Mouse (Mus musculus): ENCODE data around the gene Kif11. TPM values are rescaled to one million over a fixed set of nuclear protein-coding genes. Genes with fewer than 3 reads are reported as not detected.

The Kif11 gene
- polyA plus RNA-seq, 1 experiment from 2014 or later, result 77.0 TPM

DNA sequence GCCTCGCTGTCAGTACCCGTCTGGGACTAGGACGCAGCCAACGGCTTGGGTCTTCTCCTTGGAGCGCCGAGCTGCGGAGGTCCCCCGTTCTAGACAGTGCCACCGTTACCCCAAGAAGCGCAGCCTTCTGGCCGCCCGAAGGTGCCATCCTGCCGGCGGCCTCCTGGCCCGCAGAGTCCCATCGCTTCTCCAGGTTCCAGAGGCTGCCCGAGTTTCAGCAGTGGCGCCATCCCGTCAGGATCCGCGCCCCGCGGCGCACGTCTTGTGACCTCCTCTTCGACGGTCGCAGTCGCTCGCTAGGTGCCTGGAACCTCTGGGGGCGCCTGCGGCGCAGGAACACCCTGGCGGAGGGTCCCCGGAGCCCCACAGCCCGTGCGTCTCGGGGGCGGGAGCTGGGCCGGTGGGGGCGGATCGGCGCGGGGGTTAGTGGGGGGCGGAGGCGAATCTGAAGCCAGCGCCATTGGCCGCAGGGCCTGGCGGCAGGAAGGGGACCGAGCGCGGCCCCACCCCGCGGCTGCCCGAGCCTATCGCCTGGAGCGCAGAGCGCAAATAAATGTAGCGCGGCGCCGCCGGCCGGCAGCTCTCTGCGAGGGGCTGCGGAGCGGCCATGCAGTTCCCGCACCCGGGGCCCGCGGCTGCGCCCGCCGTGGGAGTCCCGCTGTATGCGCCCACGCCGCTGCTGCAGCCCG is 58.2 kb downstream of the Kif11 start, which contains the start of gene Hhex:
TSS of gene Hhex (plus strand) at position 548 of the 689 bp plus-strand sequence.
- H3K4me1 ChIP-seq (replicated peaks; ENCODE audit: control insufficient read depth, insufficient read depth, low read length), result peaks cover 13% of the 10 kb centered on the region
- H3K36me3 ChIP-seq (ENCODE audit: control insufficient read depth, insufficient read depth, low read length), result no peaks in the 10 kb centered on the region
- peak within 1 kb of the TSS; percentile 90 for H3K4me2 ChIP-seq
- peak; percentile 82 for DNase-seq (ENCODE audit: low spot score)
- H3K27me3 ChIP-seq (replicated peaks; ENCODE audit: control insufficient read depth, insufficient read depth, low read length), result peaks cover 62% of the 10 kb centered on the region
- peak within 1 kb of the TSS; percentile 78 for H3K4me3 ChIP-seq (ENCODE audit: low read depth, low read length)
- no peaks in the 10 kb centered on the region for H3K9me3 ChIP-seq (ENCODE audit: control insufficient read depth, low read length)
- peak within 1 kb of the TSS; percentile 79 for H3K9ac ChIP-seq (ENCODE audit: low read depth, low read length)
- peak within 1 kb of the TSS; percentile 83 for H3K27ac ChIP-seq (ENCODE audit: low read depth, low read length)
- WGBS, result under 1% methylated on average over 63 of the region's 79 CpGs
- ATAC-seq (replicated peaks; ENCODE audit: low FRiP score), result peak; percentile 78

DNA sequence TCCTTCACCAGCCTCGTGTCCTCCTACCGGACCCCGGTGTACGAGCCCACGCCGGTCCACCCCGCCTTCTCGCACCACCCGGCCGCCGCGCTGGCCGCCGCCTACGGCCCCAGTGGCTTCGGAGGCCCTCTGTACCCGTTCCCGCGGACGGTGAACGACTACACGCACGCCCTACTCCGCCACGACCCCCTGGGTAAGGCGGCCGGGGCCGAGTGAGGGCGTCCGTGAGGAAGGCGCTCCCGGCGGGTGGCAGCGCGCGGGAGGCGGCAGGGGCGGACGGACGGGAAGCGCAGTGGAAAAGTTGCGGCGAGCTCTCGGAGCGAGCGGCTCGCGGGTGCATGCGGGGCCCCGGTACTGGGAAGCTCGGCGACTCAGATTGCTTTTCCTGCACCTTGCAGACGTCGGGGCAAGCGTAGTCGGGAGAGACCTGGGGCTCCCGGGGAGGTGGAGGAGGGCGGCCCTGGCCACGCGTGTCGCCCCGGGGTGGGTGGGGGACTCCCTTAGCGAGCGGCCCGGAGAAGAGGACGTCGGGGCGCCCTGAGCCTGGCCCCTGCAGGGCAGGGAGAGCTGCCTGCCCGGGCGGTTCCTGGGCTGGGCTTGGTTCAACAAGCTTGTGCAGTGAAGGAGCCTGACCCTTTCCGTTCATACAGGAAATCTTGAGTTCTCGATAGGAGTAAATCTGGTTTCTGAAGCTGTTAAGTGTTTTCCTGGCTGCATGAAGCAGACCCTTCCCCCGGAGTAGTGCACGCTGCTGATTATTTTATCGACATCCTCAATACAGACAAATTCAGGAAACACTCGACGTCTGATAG is 59.0 kb downstream of the Kif11 start:
- DNase-seq (ENCODE audit: low spot score), result peak; percentile 79
- Histone ChIP-seq H3K27ac (ENCODE audit: low read depth, low read length) (peak overlapping the region; percentile 83), H3K4me3 (ENCODE audit: low read depth, low read length) (peak overlapping the region; percentile 78), H3K27me3 (replicated peaks; ENCODE audit: control insufficient read depth, insufficient read depth, low read length) (peaks cover 64% of the 10 kb centered on the region), H3K9me3 (ENCODE audit: control insufficient read depth, low read length) (no peaks in the 10 kb centered on the region), H3K4me2 (peak overlapping the region; percentile 90), H3K36me3 (ENCODE audit: control insufficient read depth, insufficient read depth, low read length) (no peaks in the 10 kb centered on the region), H3K4me1 (replicated peaks; ENCODE audit: control insufficient read depth, insufficient read depth, low read length) (peaks cover 13% of the 10 kb centered on the region), H3K9ac (ENCODE audit: low read depth, low read length) (peak overlapping the region; percentile 79)
- WGBS, result under 1% methylated on average over 77 of the region's 77 CpGs
- ATAC-seq (replicated peaks; ENCODE audit: low FRiP score), result peak; percentile 71

DNA sequence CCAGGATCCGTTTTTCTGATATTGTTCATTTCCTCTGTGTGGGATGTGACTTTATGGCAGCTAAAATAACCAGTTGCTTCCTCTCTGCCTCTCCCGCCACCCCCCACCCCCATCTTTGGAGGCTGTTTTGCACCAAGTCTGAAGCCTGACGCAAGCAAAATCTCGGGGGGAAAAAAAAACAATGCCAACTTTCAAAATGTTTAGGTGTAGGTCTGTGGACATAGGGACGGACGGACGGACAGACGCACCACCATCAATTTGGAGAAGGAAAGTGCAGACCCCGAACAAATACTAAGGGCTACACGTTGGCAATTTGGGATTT is 59.6 kb downstream of the Kif11 start:
- no peaks in the 10 kb centered on the region for H3K36me3 ChIP-seq (ENCODE audit: control insufficient read depth, insufficient read depth, low read length)
- ATAC-seq (replicated peaks; ENCODE audit: low FRiP score) (no peak), DNase-seq (ENCODE audit: low spot score) (no peak)
- H3K4me3 ChIP-seq (ENCODE audit: low read depth, low read length), result peak overlapping the region; percentile 78
- peaks cover 13% of the 10 kb centered on the region for H3K4me1 ChIP-seq (replicated peaks; ENCODE audit: control insufficient read depth, insufficient read depth, low read length)
- 0 out of 2 replicates have a peak overlapping the region, but pooled peaks have one; percentile 44 for H3K27ac ChIP-seq (ENCODE audit: low read depth, low read length)
- H3K4me2 ChIP-seq, result peak overlapping the region; percentile 90
- no peaks in the 10 kb centered on the region for H3K9me3 ChIP-seq (ENCODE audit: control insufficient read depth, low read length)
- WGBS, result 2% methylated on average over 10 of the region's 10 CpGs
- H3K9ac ChIP-seq (ENCODE audit: low read depth, low read length), result peak overlapping the region; percentile 79
- peaks cover 67% of the 10 kb centered on the region for H3K27me3 ChIP-seq (replicated peaks; ENCODE audit: control insufficient read depth, insufficient read depth, low read length)

DNA sequence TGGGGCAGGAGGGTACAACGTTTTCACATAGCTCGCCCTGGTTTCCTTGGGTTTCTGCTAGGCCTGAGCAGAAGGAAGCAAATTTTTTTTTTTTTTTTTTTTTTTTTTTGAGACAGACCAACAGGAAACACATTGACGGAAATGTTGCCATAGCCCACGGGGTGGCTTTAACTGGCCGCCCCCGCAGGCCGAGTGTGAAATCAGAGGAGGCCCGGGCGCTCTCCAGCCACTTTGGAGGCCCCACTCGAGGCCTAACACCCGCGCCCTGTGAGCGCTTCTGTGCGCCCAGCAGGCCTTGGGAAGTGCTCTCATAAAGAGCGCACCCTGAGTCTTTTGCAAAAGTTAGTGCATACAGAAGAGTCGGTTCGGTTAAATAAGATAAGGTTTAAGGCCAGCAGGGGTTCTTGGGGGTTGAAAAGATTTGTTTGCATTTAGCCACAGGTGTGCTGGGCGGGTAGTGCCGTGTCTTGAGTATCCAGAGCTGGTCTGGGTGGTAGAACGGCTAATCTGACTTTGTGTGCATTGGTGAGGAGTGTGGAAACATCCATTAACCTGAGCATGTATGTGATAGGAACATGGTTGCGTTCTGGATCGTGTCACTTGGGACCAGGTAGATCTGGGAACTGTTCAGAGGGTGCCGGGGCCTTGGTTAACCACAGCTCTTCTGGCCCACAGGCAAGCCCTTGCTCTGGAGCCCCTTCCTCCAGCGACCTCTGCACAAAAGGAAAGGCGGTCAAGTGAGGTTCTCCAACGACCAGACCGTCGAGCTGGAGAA is 60.5 kb downstream of the Kif11 start:
- no peaks in the 10 kb centered on the region for H3K9me3 ChIP-seq (ENCODE audit: control insufficient read depth, low read length)
- H3K27ac ChIP-seq (ENCODE audit: low read depth, low read length), result peak overlapping the region; percentile 44; the same call in 1 of the 2 replicates
- peaks cover 13% of the 10 kb centered on the region for H3K4me1 ChIP-seq (replicated peaks; ENCODE audit: control insufficient read depth, insufficient read depth, low read length)
- peak; percentile 46 for DNase-seq (ENCODE audit: low spot score)
- ATAC-seq (replicated peaks; ENCODE audit: low FRiP score), result no peak
- H3K9ac ChIP-seq (ENCODE audit: low read depth, low read length), result peak overlapping the region; percentile 50
- WGBS, result 7% methylated on average over 28 of the region's 28 CpGs
- no peaks in the 10 kb centered on the region for H3K36me3 ChIP-seq (ENCODE audit: control insufficient read depth, insufficient read depth, low read length)
- H3K27me3 ChIP-seq (replicated peaks; ENCODE audit: control insufficient read depth, insufficient read depth, low read length), result peaks cover 70% of the 10 kb centered on the region
- H3K4me3 ChIP-seq (ENCODE audit: low read depth, low read length), result peak overlapping the region; percentile 78
- H3K4me2 ChIP-seq, result peak overlapping the region; percentile 90

DNA sequence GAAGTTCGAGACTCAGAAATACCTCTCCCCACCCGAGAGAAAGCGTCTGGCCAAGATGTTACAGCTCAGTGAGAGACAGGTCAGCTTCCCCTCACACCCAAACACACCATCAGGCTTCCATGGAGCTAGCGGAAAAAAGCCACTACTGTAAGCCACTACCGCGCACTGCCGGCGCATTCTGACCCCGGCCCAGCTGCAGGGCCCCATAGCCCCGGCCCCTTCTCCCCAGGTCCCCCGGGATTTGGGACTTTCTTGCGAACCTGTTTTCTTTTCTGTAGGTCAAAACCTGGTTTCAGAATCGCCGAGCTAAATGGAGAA is 61.0 kb downstream of the Kif11 start:
- ATAC-seq (replicated peaks; ENCODE audit: low FRiP score) (no peak), DNase-seq (ENCODE audit: low spot score) (no peak)
- H3K36me3 ChIP-seq (ENCODE audit: control insufficient read depth, insufficient read depth, low read length), result no peaks in the 10 kb centered on the region
- peak overlapping the region; percentile 78 for H3K4me3 ChIP-seq (ENCODE audit: low read depth, low read length)
- peaks cover 66% of the 10 kb centered on the region for H3K27me3 ChIP-seq (replicated peaks; ENCODE audit: control insufficient read depth, insufficient read depth, low read length)
- no peak overlapping the region for H3K27ac ChIP-seq (ENCODE audit: low read depth, low read length)
- H3K4me2 ChIP-seq, result peak overlapping the region; percentile 90
- WGBS, result 26% methylated on average over 14 of the region's 14 CpGs
- H3K4me1 ChIP-seq (replicated peaks; ENCODE audit: control insufficient read depth, insufficient read depth, low read length), result peaks cover 13% of the 10 kb centered on the region
- H3K9me3 ChIP-seq (ENCODE audit: control insufficient read depth, low read length), result no peaks in the 10 kb centered on the region
- peak overlapping the region; percentile 50 for H3K9ac ChIP-seq (ENCODE audit: low read depth, low read length)

DNA sequence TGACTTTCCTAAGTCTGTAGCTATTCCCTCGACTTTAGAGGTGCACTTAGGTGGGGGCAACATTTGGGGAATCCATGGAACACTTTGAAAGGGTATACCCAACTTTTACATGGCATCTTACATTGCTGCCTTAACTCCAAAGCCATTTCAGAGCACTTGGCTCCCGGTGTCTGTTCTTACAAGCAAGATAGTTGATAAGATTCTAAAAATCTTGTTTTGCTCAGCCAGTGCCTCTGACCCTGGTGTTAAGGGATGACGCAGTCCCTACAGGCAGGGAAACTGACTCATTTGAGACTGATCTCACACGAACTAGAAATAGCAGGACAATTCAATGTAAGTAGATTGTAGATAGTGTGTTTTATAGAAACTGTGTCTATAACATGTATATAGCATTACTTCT is 64.0 kb downstream of the Kif11 start:
- no peaks in the 10 kb centered on the region for H3K36me3 ChIP-seq (ENCODE audit: control insufficient read depth, insufficient read depth, low read length)
- no peak for DNase-seq (ENCODE audit: low spot score)
- H3K4me1 ChIP-seq (replicated peaks; ENCODE audit: control insufficient read depth, insufficient read depth, low read length), result peaks cover 18% of the 10 kb centered on the region
- H3K9ac ChIP-seq (ENCODE audit: low read depth, low read length), result no peak overlapping the region
- peaks cover 40% of the 10 kb centered on the region for H3K27me3 ChIP-seq (replicated peaks; ENCODE audit: control insufficient read depth, insufficient read depth, low read length)
- H3K4me2 ChIP-seq, result no peak overlapping the region
- no peak for ATAC-seq (replicated peaks; ENCODE audit: low FRiP score)
- 56% methylated on average over 4 of the region's 4 CpGs for WGBS
- no peak overlapping the region for H3K4me3 ChIP-seq (ENCODE audit: low read depth, low read length)
- no peak overlapping the region for H3K27ac ChIP-seq (ENCODE audit: low read depth, low read length)
- H3K9me3 ChIP-seq (ENCODE audit: control insufficient read depth, low read length), result no peaks in the 10 kb centered on the region

DNA sequence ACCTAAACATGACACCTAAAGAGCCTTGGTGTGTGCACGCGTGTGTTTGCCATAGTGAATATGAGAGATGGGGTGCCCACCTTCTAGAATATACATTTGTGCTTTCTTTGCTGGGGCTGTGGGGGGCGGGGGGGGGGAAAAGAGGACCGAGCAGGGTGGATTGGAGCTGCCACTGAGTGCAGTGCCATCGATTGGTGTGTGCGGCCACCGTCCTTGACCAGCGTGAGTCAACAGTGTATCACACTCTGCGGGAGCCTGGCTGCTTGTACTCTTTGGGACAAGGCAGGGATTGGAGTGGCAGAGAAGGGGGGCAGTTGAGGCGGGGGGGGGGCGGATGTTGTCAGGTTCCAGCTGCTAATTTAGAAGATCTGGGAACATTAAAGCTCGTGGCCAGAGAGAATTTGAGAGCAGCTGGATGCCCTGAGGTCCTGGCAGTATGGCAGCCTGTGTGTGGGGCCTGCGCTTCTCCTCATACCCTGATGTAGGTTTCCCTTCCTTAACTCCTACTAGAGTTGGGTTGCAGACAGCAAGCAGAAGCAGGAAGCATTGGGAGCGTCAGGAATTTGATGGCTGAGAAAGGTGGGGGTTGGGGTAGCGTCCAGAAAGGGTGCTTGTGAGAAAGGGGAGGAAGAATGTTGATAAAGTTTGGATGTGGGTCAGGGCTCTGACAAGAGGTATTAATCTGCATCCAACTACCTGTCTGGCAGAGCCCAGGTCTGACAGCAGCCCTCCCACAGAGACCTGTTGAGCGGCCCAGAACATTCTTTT is 64.7 kb downstream of the Kif11 start:
- no peak for DNase-seq (ENCODE audit: low spot score)
- 65% methylated on average over 16 of the region's 16 CpGs for WGBS
- H3K4me2 ChIP-seq, result no peak overlapping the region
- ATAC-seq (replicated peaks; ENCODE audit: low FRiP score), result peak; percentile 62; the same call in 1 of the 2 replicates
- H3K4me1 ChIP-seq (replicated peaks; ENCODE audit: control insufficient read depth, insufficient read depth, low read length), result peaks cover 18% of the 10 kb centered on the region
- no peaks in the 10 kb centered on the region for H3K9me3 ChIP-seq (ENCODE audit: control insufficient read depth, low read length)
- H3K4me3 ChIP-seq (ENCODE audit: low read depth, low read length), result no peak overlapping the region
- H3K27ac ChIP-seq (ENCODE audit: low read depth, low read length), result no peak overlapping the region; the same call in 1 of the 2 replicates
- H3K36me3 ChIP-seq (ENCODE audit: control insufficient read depth, insufficient read depth, low read length), result no peaks in the 10 kb centered on the region
- no peak overlapping the region for H3K9ac ChIP-seq (ENCODE audit: low read depth, low read length)
- H3K27me3 ChIP-seq (replicated peaks; ENCODE audit: control insufficient read depth, insufficient read depth, low read length), result peaks cover 35% of the 10 kb centered on the region
